Mouse (Mus musculus) testis, adult 2 months (tissue): ENCODE data around the gene Canx.

Experiments used
- CTCF ChIP-seq: fragments of 200-500 bp; IDR thresholded peaks from 2 replicates; pipeline ENCODE4 v1.5.1; 2012; ENCODE audit warnings: low read depth, mild to moderate bottlenecking, inconsistent platforms, low read length, moderate library complexity; ENCODE audit not compliant: control insufficient read depth, insufficient read depth, insufficient replicate concordance
- POLR2A ChIP-seq: fragments of 200-500 bp; IDR thresholded peaks from 2 replicates; pipeline ENCODE4 v1.6.1; 2012; ENCODE audit warnings: low read depth, mild to moderate bottlenecking, inconsistent platforms, low read length, moderate library complexity; ENCODE audit not compliant: control insufficient read depth

- TF ChIP-seq POLR2A (no peak), CTCF (no peak)
Measured at GRCm38 (mm10) chr11:50280053-50280452, 45.4 kb downstream of the Canx start.
